Mouse (Mus musculus): ENCODE data around the gene Arfgap3. TPM values are rescaled to one million over a fixed set of nuclear protein-coding genes. Genes with fewer than 3 reads are reported as not detected.
"Not testable (repeated sequence)": the region's sequence is repeated elsewhere in the genome, so short reads cannot be mapped to it uniquely, and the experiment has no call there.

Arfgap3 gene
- total and polyA plus RNA-seq, 3 experiments: 8.2 to 12.4 TPM; not detected in 1

- H3K4me1 ChIP-seq (ENCODE audit: control insufficient read depth in 1 of 2, insufficient read depth in 2 of 2, low read length in 2 of 2): no peaks in the 10 kb centered on the region
- TF ChIP-seq POLR2AphosphoS5 (IDR thresholded peaks at IDR 0.05; ENCODE audit: borderline replicate concordance, low read depth, low read length) (no peak), MAZ (IDR thresholded peaks at IDR 0.05; ENCODE audit: low read depth, low read length) (no peak), ZKSCAN1 (IDR thresholded peaks at IDR 0.05; ENCODE audit: low read depth, low read length) (no peak), RAD21 (IDR thresholded peaks at IDR 0.05; ENCODE audit: low read depth, low read length) (no peak), POLR2A (IDR thresholded peaks at IDR 0.05; ENCODE audit: control insufficient read depth in 1 of 2, insufficient read depth in 1 of 2, low read depth in 1 of 2, low read length in 2 of 2, poor library complexity in 1 of 2) (no peak), SMC3 (IDR thresholded peaks at IDR 0.05; ENCODE audit: low read depth, low read length) (no peak), USF1 (IDR thresholded peaks at IDR 0.05; ENCODE audit: low read depth, low read length) (no peak), CTCF (IDR thresholded peaks at IDR 0.05 in 2 of 3, conservative IDR thresholded peaks at IDR 0.05 in 1 of 3; ENCODE audit: control insufficient read depth in 1 of 3, insufficient read depth in 1 of 3, low read depth in 2 of 3, low read length in 3 of 3, poor library complexity in 1 of 3, severe bottlenecking in 1 of 3) (no peak), USF2 (IDR thresholded peaks at IDR 0.05; ENCODE audit: borderline replicate concordance in 1 of 2, insufficient read depth in 1 of 2, low read depth in 1 of 2, low read length in 2 of 2) (no peak), GABPA (IDR thresholded peaks at IDR 0.05; ENCODE audit: low read depth, low read length) (no peak), SIN3A (IDR thresholded peaks at IDR 0.05; ENCODE audit: low read length) (no peak), MXI1 (IDR thresholded peaks at IDR 0.05; ENCODE audit: low read depth, low read length) (no peak), HCFC1 (IDR thresholded peaks at IDR 0.05; ENCODE audit: low read depth, low read length) (no peak), NRF1 (IDR thresholded peaks at IDR 0.05; ENCODE audit: insufficient read depth, low read depth, low read length, poor library complexity, severe bottlenecking) (no peak), POLR2AphosphoS2 (IDR thresholded peaks at IDR 0.05; ENCODE audit: low read length) (no peak)
- no peak for DNase-seq (ENCODE audit: low read depth, low spot score)
- H3K4me3 ChIP-seq (ENCODE audit: control insufficient read depth in 1 of 2, insufficient read depth in 1 of 2, low read depth in 2 of 2, low read length in 2 of 2): no peak overlapping the region
- no peak overlapping the region for H3K27ac ChIP-seq (ENCODE audit: control insufficient read depth, low read depth, low read length)
- H3K27me3 ChIP-seq (ENCODE audit: control insufficient read depth in 1 of 2, insufficient read depth in 2 of 2, low read length in 2 of 2): no peaks in the 10 kb centered on the region
- H3K9ac ChIP-seq (ENCODE audit: control insufficient read depth, low read depth, low read length, poor library complexity, severe bottlenecking): no peak overlapping the region
- no peaks in the 10 kb centered on the region for H3K9me3 ChIP-seq (replicated peaks; ENCODE audit: insufficient read depth, low read length)
- no peaks in the 10 kb centered on the region for H3K36me3 ChIP-seq (ENCODE audit: control insufficient read depth in 1 of 2, insufficient read depth in 2 of 2, low read length in 2 of 2)
- H3K79me2 ChIP-seq (ENCODE audit: control insufficient read depth, insufficient read depth, low read length, poor library complexity): no peaks in the 10 kb centered on the region
These were observed 71.5 kb downstream of the Arfgap3 start for GRCm38 (mm10) chr15:83278579-83278978.

- Histone ChIP-seq H3K4me3 (ENCODE audit: control insufficient read depth in 1 of 2, insufficient read depth in 1 of 2, low read depth in 2 of 2, low read length in 2 of 2) (no peak overlapping the region), H3K9me3 (replicated peaks; ENCODE audit: insufficient read depth, low read length) (no peaks in the 10 kb centered on the region), H3K27me3 (ENCODE audit: control insufficient read depth in 1 of 2, insufficient read depth in 2 of 2, low read length in 2 of 2) (no peaks in the 10 kb centered on the region), H3K79me2 (ENCODE audit: control insufficient read depth, insufficient read depth, low read length, poor library complexity) (no peaks in the 10 kb centered on the region), H3K27ac (ENCODE audit: control insufficient read depth, low read depth, low read length) (no peak overlapping the region), H3K9ac (ENCODE audit: control insufficient read depth, low read depth, low read length, poor library complexity, severe bottlenecking) (no peak overlapping the region), H3K36me3 (ENCODE audit: control insufficient read depth in 1 of 2, insufficient read depth in 2 of 2, low read length in 2 of 2) (no peaks in the 10 kb centered on the region), H3K4me1 (ENCODE audit: control insufficient read depth in 1 of 2, insufficient read depth in 2 of 2, low read length in 2 of 2) (no peaks in the 10 kb centered on the region)
- DNase-seq (ENCODE audit: low read depth, low spot score): no peak
- TF ChIP-seq JUND (IDR thresholded peaks at IDR 0.05; ENCODE audit: low read depth, low read length): no peak
- TF ChIP-seq USF2 (IDR thresholded peaks at IDR 0.05; ENCODE audit: borderline replicate concordance in 1 of 2, insufficient read depth in 1 of 2, low read depth in 1 of 2, low read length in 2 of 2): no peak
- no peak for TF ChIP-seq ZC3H11A (IDR thresholded peaks at IDR 0.05; ENCODE audit: low read depth, low read length)
- no peak for TF ChIP-seq NELFE (IDR thresholded peaks at IDR 0.05; ENCODE audit: low read depth, low read length)
- no peak for TF ChIP-seq CTCF (IDR thresholded peaks at IDR 0.05 in 2 of 3, conservative IDR thresholded peaks at IDR 0.05 in 1 of 3; ENCODE audit: control insufficient read depth in 1 of 3, insufficient read depth in 1 of 3, low read depth in 2 of 3, low read length in 3 of 3, poor library complexity in 1 of 3, severe bottlenecking in 1 of 3)
- no peak for TF ChIP-seq ETS1 (IDR thresholded peaks at IDR 0.05; ENCODE audit: low read depth, low read length)
- TF ChIP-seq USF1 (IDR thresholded peaks at IDR 0.05; ENCODE audit: low read depth, low read length): no peak
- no peak for TF ChIP-seq BHLHE40 (IDR thresholded peaks at IDR 0.05; ENCODE audit: borderline replicate concordance, low read depth, low read length)
- no peak for TF ChIP-seq MEF2A (IDR thresholded peaks at IDR 0.05; ENCODE audit: extremely low read depth, insufficient replicate concordance, low read depth, low read length, poor library complexity, severe bottlenecking)
- TF ChIP-seq SMC3 (IDR thresholded peaks at IDR 0.05; ENCODE audit: low read depth, low read length): no peak
- no peak for TF ChIP-seq SIN3A (IDR thresholded peaks at IDR 0.05; ENCODE audit: low read length)
- no peak for TF ChIP-seq TAL1 (IDR thresholded peaks at IDR 0.05; ENCODE audit: low read length)
- TF ChIP-seq ELF1 (IDR thresholded peaks at IDR 0.05; ENCODE audit: low read depth, low read length): no peak
- no peak for TF ChIP-seq UBTF (IDR thresholded peaks at IDR 0.05; ENCODE audit: borderline replicate concordance, insufficient read depth, low read depth, low read length)
- TF ChIP-seq POLR2A (IDR thresholded peaks at IDR 0.05; ENCODE audit: control insufficient read depth in 1 of 2, insufficient read depth in 1 of 2, low read depth in 1 of 2, low read length in 2 of 2, poor library complexity in 1 of 2): no peak
- no peak for TF ChIP-seq POLR2AphosphoS5 (IDR thresholded peaks at IDR 0.05; ENCODE audit: borderline replicate concordance, low read depth, low read length)
- no peak for TF ChIP-seq TBP (IDR thresholded peaks at IDR 0.05; ENCODE audit: low read depth, low read length)
- TF ChIP-seq ZKSCAN1 (IDR thresholded peaks at IDR 0.05; ENCODE audit: low read depth, low read length): no peak
These were observed 72.6 kb downstream of the Arfgap3 start for GRCm38 (mm10) chr15:83277451-83277850.

GRCm38 (mm10) chr15:83274237-83274636, 75.8 kb downstream of the Arfgap3 start:
- H3K36me3 ChIP-seq (ENCODE audit: control insufficient read depth in 1 of 2, insufficient read depth in 2 of 2, low read length in 2 of 2); H3K9me3 ChIP-seq (replicated peaks; ENCODE audit: insufficient read depth, low read length); H3K27me3 ChIP-seq (ENCODE audit: control insufficient read depth in 1 of 2, insufficient read depth in 2 of 2, low read length in 2 of 2); H3K79me2 ChIP-seq (ENCODE audit: control insufficient read depth, insufficient read depth, low read length, poor library complexity); H3K9ac ChIP-seq (ENCODE audit: control insufficient read depth, low read depth, low read length, poor library complexity, severe bottlenecking); H3K27ac ChIP-seq (ENCODE audit: control insufficient read depth, low read depth, low read length); H3K4me3 ChIP-seq (ENCODE audit: control insufficient read depth in 1 of 2, insufficient read depth in 1 of 2, low read depth in 2 of 2, low read length in 2 of 2); H3K4me1 ChIP-seq (ENCODE audit: control insufficient read depth in 1 of 2, insufficient read depth in 2 of 2, low read length in 2 of 2); DNase-seq (ENCODE audit: low read depth, low spot score): not testable (repeated sequence)

All from MEL (cell line).